ENCODE assay signal across 11 mouse cellular contexts in the genomic region with DNA sequence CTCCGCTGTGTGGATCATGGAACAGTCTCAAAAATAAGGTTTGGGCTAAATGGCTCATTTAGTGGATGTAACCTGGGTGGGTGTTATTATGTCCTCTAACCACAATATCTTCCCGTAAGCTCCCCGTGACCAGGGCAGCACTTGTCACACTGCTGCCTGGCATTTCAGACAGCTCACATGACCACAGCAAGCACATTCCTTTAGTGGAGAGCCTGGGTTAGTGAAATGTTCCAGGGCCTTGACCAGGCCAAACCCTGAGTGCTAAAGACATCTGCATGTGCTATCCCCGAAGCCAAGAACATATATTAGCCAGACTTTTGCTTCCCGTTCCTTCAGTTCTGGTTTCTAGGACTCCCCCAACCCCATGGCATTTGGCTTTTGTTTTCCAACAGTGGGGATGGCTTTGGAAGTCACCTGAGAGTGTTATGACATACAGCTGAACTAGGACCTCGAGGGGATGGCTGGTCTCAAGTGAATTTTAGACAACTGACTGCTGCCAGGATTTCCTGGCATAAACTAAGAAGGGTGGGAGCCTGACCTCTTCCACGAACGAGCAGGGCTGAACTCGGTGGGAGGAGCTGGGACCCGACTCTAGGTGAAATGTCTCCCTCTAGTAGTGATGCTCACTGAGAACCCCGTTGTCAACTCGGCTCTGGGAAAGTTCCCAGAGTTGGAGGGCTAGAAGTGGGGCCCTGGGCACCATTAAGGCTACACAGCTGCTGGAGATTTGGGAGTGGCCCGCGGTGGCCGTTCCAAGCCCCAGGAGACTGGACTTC. TPM values are rescaled to one million over a fixed set of nuclear protein-coding genes. Genes with fewer than 3 reads are reported as not detected.
DNase-seq lines count a peak whose midpoint lies in the region; ATAC-seq and TF ChIP-seq lines count a peak whose summit lies in the region.
"Had no signal": no experiment of that assay in that cellular context is flagged by ENCODE, and none has a peak within 500 bp of the region (broad histone marks: within the 10 kb centered on the region; RNA-seq: fewer than 3 reads in every experiment).

No protein-coding gene starts in this region.

- ATAC-seq in liver, embryonic 14.5 days (ENCODE audit: insufficient read depth): no peak
- ATAC-seq in liver, embryonic 11.5 days (replicated peaks; ENCODE audit: low FRiP score): no peak
- ATAC-seq in embryonic facial prominence, embryonic 14.5 days (ENCODE audit: low read depth): no peak

- no peak for TF ChIP-seq EP300 in liver, embryonic 14.5 days (IDR thresholded peaks at IDR 0.05; ENCODE audit: low read depth)

- no peak overlapping the region for H3K27ac ChIP-seq in liver, embryonic 14.5 days
- H3K27ac ChIP-seq in liver, embryonic 11.5 days (ENCODE audit: low read depth, low read length): no peak overlapping the region
- H3K27ac ChIP-seq in embryonic facial prominence, embryonic 14.5 days (replicated peaks; ENCODE audit: low read depth, low read length): no peak overlapping the region

- H3K9me3 ChIP-seq in liver, embryonic 14.5 days (ENCODE audit: control insufficient read depth, low read length): no peaks in the 10 kb centered on the region
- no peaks in the 10 kb centered on the region for H3K9me3 ChIP-seq in liver, embryonic 11.5 days (ENCODE audit: control insufficient read depth, low read length)
- H3K9me3 ChIP-seq in embryonic facial prominence, embryonic 14.5 days (ENCODE audit: control insufficient read depth, low read length): no peaks in the 10 kb centered on the region

- DNase-seq in liver, embryonic 14.5 days (ENCODE audit: low read depth in 3 of 3, low spot score in 3 of 3): no peak
- DNase-seq in liver, embryonic 11.5 days (ENCODE audit: low spot score): no peak
- no peak for DNase-seq in embryonic facial prominence, embryonic 14.5 days (ENCODE audit: low spot score)
- peak; percentile 50 to 69 for DNase-seq in heart, postnatal 10 days
- peak; percentile 50 for DNase-seq in lung, postnatal 25 days (ENCODE audit: low spot score)
- no peak for DNase-seq in spleen, adult 12 weeks (ENCODE audit: low spot score)
- DNase-seq in left cerebral cortex, postnatal 10 days (ENCODE audit: extremely low spot score in 1 of 2, low spot score in 2 of 2): no peak
- DNase-seq in right cerebral cortex, postnatal 10 days (ENCODE audit: low spot score in 2 of 2): no peak
- DNase-seq: kidney, adult 18-20 months had no signal

- H3K36me3 ChIP-seq in liver, embryonic 14.5 days (replicated peaks; ENCODE audit: control insufficient read depth, insufficient read depth, low read depth): no peaks in the 10 kb centered on the region; the same call in 1 of the 2 replicates
- H3K36me3 ChIP-seq in liver, embryonic 11.5 days (ENCODE audit: control insufficient read depth, insufficient read depth, low read length): peaks cover 2% of the 10 kb centered on the region; the same call in 1 of the 2 replicates
- H3K36me3 ChIP-seq in embryonic facial prominence, embryonic 14.5 days (ENCODE audit: control insufficient read depth, insufficient read depth, low read length): peaks cover 9% of the 10 kb centered on the region

- no peak overlapping the region for H3K4me3 ChIP-seq in liver, embryonic 14.5 days (ENCODE audit: insufficient read depth in 1 of 2, low read depth in 2 of 2, low read length in 2 of 2)
- H3K4me3 ChIP-seq in liver, embryonic 11.5 days (ENCODE audit: low read depth, low read length): no peak overlapping the region
- H3K4me3 ChIP-seq in embryonic facial prominence, embryonic 14.5 days (ENCODE audit: low read depth, low read length): 0 out of 2 replicates have a peak overlapping the region, but pooled peaks have one; percentile 4

- no peak for TF ChIP-seq CTCF in liver, embryonic 14.5 days (IDR thresholded peaks at IDR 0.05; ENCODE audit: low read depth)

- intact Hi-C loops in heart, postnatal 10 days (cut with DNase I): no loop called here
- intact Hi-C loops in left cerebral cortex, postnatal 10 days (cut with DNase I): no loop called here

- no peaks in the 10 kb centered on the region for H3K27me3 ChIP-seq in liver, embryonic 14.5 days (ENCODE audit: control insufficient read depth, insufficient read depth, low read length)
- peaks cover 2% of the 10 kb centered on the region; the same call in 1 of the 2 replicates for H3K27me3 ChIP-seq in liver, embryonic 11.5 days (replicated peaks; ENCODE audit: control insufficient read depth, insufficient read depth, low read length)
- no peaks in the 10 kb centered on the region for H3K27me3 ChIP-seq in embryonic facial prominence, embryonic 14.5 days (replicated peaks; ENCODE audit: control insufficient read depth, insufficient read depth, low read length)

- H3K4me1 ChIP-seq in liver, embryonic 14.5 days (replicated peaks; ENCODE audit: control insufficient read depth in 2 of 2, insufficient read depth in 2 of 2, low read length in 1 of 2): no peaks in the 10 kb centered on the region
- H3K4me1 ChIP-seq in liver, embryonic 11.5 days (replicated peaks; ENCODE audit: control insufficient read depth, insufficient read depth, low read length): no peaks in the 10 kb centered on the region
- H3K4me1 ChIP-seq in embryonic facial prominence, embryonic 14.5 days (ENCODE audit: control insufficient read depth, insufficient read depth, low read length): no peaks in the 10 kb centered on the region; the same call in 1 of the 2 replicates

- H3K4me2 ChIP-seq in liver, embryonic 14.5 days (ENCODE audit: low read depth): peak overlapping the region; percentile 15; the same call in 1 of the 2 replicates
- no peak overlapping the region for H3K4me2 ChIP-seq in liver, embryonic 11.5 days
- H3K4me2 ChIP-seq in embryonic facial prominence, embryonic 14.5 days (ENCODE audit: low read depth, low read length): peak overlapping the region; percentile 33

- 32% methylated on average over 15 of the region's 15 CpGs for WGBS in liver, embryonic 14.5 days (ENCODE audit: insufficient replicate concordance)
- 36% methylated on average over 15 of the region's 15 CpGs for WGBS in liver, embryonic 11.5 days
- 35% methylated on average over 15 of the region's 15 CpGs for WGBS in embryonic facial prominence, embryonic 14.5 days

- H3K9ac ChIP-seq in liver, embryonic 14.5 days (replicated peaks): no peak overlapping the region
- H3K9ac ChIP-seq in liver, embryonic 11.5 days (ENCODE audit: low read depth, low read length): no peak overlapping the region
- H3K9ac ChIP-seq in embryonic facial prominence, embryonic 14.5 days (ENCODE audit: low read depth, low read length): no peak overlapping the region

RNA-seq across cellular contexts. Expression of a gene that starts 29.2 kb away (rescaled TPM):
- 23.3 and 35.7 TPM in 2 replicates for polyA plus RNA-seq in liver, embryonic 14.5 days (2012; rRNA removed)
- polyA plus RNA-seq in liver, embryonic 14.5 days (2014; fragmentation: Nextera tagmentation; extraction: Ambion mirVana): 39.0 and 39.6 TPM in 2 replicates
- 107 and 109 TPM in 2 replicates for polyA plus RNA-seq in liver, embryonic 11.5 days (2014; fragmentation: Nextera tagmentation; extraction: Ambion mirVana)
- polyA plus RNA-seq in embryonic facial prominence, embryonic 14.5 days (2014; fragmentation: Nextera tagmentation; extraction: Ambion mirVana): 96.4 and 97.8 TPM in 2 replicates
- 100 to 1,000 TPM; 128 to 129 TPM for total RNA-seq in heart, postnatal 10 days (2021)
- 10 to 100 TPM; 56.6 to 61.4 TPM for total RNA-seq in left cerebral cortex, postnatal 10 days (2021)

RNA-seq across cellular contexts. Expression of a gene that starts 29.3 kb away (rescaled TPM):
- polyA plus RNA-seq in liver, embryonic 14.5 days (2012; rRNA removed): 8.9 and 13.5 TPM in 2 replicates
- polyA plus RNA-seq in liver, embryonic 14.5 days (2014; fragmentation: Nextera tagmentation; extraction: Ambion mirVana): 17.9 and 18.2 TPM in 2 replicates
- 65.7 and 71.5 TPM in 2 replicates for polyA plus RNA-seq in liver, embryonic 11.5 days (2014; fragmentation: Nextera tagmentation; extraction: Ambion mirVana)
- 35.3 and 36.5 TPM in 2 replicates for polyA plus RNA-seq in embryonic facial prominence, embryonic 14.5 days (2014; fragmentation: Nextera tagmentation; extraction: Ambion mirVana)
- 10 to 100 TPM; 40.6 to 43.8 TPM for total RNA-seq in heart, postnatal 10 days (2021)
- total RNA-seq in left cerebral cortex, postnatal 10 days (2021): 10 to 100 TPM; 21.3 to 21.9 TPM

RNA-seq across cellular contexts. Expression of a gene that starts 40.7 kb away (rescaled TPM):
- polyA plus RNA-seq in liver, embryonic 14.5 days (2012; rRNA removed): 0.03 and 0.11 TPM in 2 replicates
- 0.03 and 0.05 TPM in 2 replicates for polyA plus RNA-seq in liver, embryonic 14.5 days (2014; fragmentation: Nextera tagmentation; extraction: Ambion mirVana)
- polyA plus RNA-seq in liver, embryonic 11.5 days (2014; fragmentation: Nextera tagmentation; extraction: Ambion mirVana): 0.05 TPM in 1 of 2 replicates, not detected in the other
- 0.97 and 1.1 TPM in 2 replicates for polyA plus RNA-seq in embryonic facial prominence, embryonic 14.5 days (2014; fragmentation: Nextera tagmentation; extraction: Ambion mirVana)
- 1 to 10 TPM in 1 of 2 experiments, under 1 TPM in 1; 0.22 to 1.2 TPM for total RNA-seq in heart, postnatal 10 days (2021)
- total RNA-seq in left cerebral cortex, postnatal 10 days (2021): 10 to 100 TPM; 30.6 to 39.3 TPM
- total RNA-seq: MEL had no signal
- polyA plus RNA-seq: spleen, adult 2 months had no signal

Comparison
In these comparisons a context has a peak if more than half of its experiments do, and no peak if none do; other contexts are left out.
1. DNase-seq: peak in heart, postnatal 10 days (2 of 2) and lung, postnatal 25 days (single experiment); none in liver, embryonic 14.5 days (0 of 3), liver, embryonic 11.5 days (single experiment), embryonic facial prominence, embryonic 14.5 days (single experiment), spleen, adult 12 weeks (single experiment), left cerebral cortex, postnatal 10 days (0 of 2) and right cerebral cortex, postnatal 10 days (0 of 2).